8 mouse cellular contexts compared by ENCODE assay signal in genomic region chr2:181679951-181680715, GRCm38 (mm10). TPM values are rescaled to one million over a fixed set of nuclear protein-coding genes. Genes with fewer than 3 reads are reported as not detected.
A peak's percentile ranks its signal among the peaks of the same experiment; 100 is the strongest.
DNase-seq lines count a peak whose midpoint lies in the region; ATAC-seq lines count a peak whose summit lies in the region.

TSS of gene Tcea2 (plus strand) at chr2:181680310.

- no peaks in the 10 kb centered on the region for H3K27me3 ChIP-seq in hindbrain, embryonic 13.5 days

- peak within 1 kb of the TSS; percentile 93 for H3K4me2 ChIP-seq in hindbrain, embryonic 13.5 days

- H3K27ac ChIP-seq in hindbrain, embryonic 13.5 days, result peak within 1 kb of the TSS; percentile 80

- ATAC-seq in hindbrain, embryonic 13.5 days (ENCODE audit: low FRiP score), result peak; percentile 52

- peaks cover 43% of the 10 kb centered on the region for H3K4me1 ChIP-seq in hindbrain, embryonic 13.5 days (replicated peaks)

- peaks cover 3% of the 10 kb centered on the region for H3K36me3 ChIP-seq in hindbrain, embryonic 13.5 days

- DNase-seq in NIH3T3 (ENCODE audit: low read depth), result peak; percentile 81
- peak; percentile 83 for DNase-seq in cerebellum, adult 9-10 months
- peak; percentile 49 to 66 for DNase-seq in frontal cortex, postnatal 14 days (ENCODE audit: low spot score in 2 of 2)
- peak; percentile 41 for DNase-seq in left cerebral cortex, adult 11 months (ENCODE audit: low spot score)
- DNase-seq in lung, postnatal 36 days, result peak; percentile 76
- DNase-seq in right cerebral cortex, adult 18-20 months, result peak; percentile 78
- peak; percentile 75 for DNase-seq in urinary bladder, postnatal 14 days (ENCODE audit: low spot score)

- WGBS in hindbrain, embryonic 13.5 days, result under 1% methylated on average over 67 of the region's 69 CpGs

- H3K4me3 ChIP-seq in hindbrain, embryonic 13.5 days, result peak within 1 kb of the TSS; percentile 66

- H3K9ac ChIP-seq in hindbrain, embryonic 13.5 days, result peak within 1 kb of the TSS; percentile 93

- H3K9me3 ChIP-seq in hindbrain, embryonic 13.5 days, result no peaks in the 10 kb centered on the region

RNA-seq across cellular contexts. Expression of gene Tcea2, which starts in this region (rescaled TPM):
- 36.0 and 42.4 TPM in 2 replicates for polyA plus RNA-seq in hindbrain, embryonic 13.5 days (2015; fragmentation: Nextera tagmentation; extraction: Ambion mirVana)

Comparison
In these comparisons a context has a peak if more than half of its experiments do, and no peak if none do; other contexts are left out.
1. Peak in every context shown above with its lines: DNase-seq, ATAC-seq, H3K4me3 ChIP-seq and H3K27ac ChIP-seq.